Mouse (Mus musculus): ENCODE results near the gene Cd2.
A peak's percentile ranks its signal among the peaks of the same experiment; 100 is the strongest.

The Cd2 gene

DNA sequence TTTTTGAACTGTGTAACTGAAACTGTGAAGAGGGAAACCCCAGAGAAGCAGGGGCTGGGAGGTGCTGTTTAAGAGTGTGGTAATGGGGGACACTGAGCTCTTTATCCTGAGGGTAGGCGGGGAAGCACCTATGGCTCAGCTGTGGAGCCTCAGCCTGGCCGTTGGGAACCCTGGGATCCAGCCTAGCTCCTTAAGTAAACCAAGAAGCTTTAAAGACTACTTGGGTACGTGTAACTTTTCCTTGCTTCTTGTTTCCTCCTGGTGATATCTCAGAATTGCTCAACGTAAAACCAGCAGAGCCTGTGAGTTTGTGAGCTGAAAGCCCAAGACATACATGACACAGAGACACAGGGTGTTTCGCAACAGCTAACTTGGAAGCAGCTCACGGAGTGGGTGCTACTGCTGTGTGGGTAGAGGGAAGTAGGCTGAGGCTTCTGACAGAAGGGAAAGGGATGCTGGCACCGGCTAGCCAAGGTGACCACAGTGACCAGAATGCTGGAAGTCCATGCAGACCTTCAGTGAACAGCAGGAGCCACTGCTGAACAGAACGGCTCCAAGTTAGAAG lies 5.9 kb upstream of the Cd2 start:
- peak; percentile 48 for DNase-seq (ENCODE audit: low read depth, low spot score)

DNA sequence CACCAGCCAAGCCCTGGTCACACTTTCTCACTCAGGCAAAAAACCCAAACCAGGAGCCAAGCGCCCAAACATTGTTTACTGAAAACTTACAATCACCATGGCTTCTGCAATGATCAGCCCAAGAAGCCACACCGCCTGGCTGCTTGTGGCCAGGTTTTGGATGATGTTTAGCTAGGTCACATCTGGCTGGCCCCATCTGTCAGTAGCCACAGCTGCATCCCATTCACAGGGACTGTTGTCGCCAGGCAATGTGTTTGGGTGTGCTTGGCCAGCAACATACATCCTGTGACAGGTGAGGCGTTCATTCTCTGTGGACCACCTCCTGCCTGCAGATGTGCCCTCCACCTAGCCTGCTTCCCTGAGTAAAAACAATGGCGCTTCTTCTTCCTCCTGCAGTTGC lies 4.9 kb upstream of the Cd2 start:
- no peak for DNase-seq (ENCODE audit: low read depth, low spot score)

DNA sequence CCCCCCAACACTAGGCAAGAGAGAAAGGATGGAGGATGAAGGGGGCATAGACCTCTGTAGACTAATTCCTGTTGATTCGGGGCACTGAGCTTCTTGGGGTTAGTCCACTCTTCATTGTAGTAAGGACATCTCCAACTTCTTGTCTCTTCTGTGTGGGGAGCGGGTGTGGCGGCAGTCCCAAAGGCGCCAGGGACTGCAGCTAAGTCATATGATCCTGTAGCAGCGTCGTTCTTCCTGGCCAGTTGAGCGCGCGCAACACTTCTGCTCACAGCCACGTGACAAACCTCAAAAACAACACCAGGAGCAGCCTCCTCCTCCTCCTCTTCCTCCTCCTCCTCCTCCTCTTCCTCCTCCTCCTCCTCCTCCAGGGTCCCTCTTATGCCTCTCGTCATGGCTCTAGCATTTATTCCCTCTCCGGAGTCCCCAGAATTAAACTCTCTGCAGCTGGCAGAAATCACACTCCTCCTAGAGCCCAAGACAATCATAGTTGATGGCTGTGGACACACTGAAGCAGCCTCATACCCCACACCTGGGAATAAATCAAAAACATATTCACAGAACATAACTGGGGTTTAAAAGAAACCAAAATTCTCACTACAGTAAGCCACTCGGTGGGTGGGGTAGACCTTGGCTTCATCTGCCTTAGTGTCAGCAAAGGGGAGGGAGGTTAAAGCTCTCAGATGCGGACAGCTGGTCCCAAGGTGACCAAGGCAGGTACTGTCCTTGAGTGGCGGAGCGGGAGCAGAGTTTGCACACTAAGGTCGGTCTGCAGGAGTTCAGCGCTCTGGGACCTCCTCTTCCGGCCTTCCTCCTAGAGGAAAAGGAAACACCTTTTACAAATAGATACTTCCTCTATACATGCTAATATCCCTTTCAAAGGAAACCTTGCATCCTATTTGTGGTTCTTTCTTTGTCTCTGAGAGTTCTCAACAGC lies 3.1 kb upstream of the Cd2 start:
- no peak for DNase-seq (ENCODE audit: low read depth, low spot score)

DNA sequence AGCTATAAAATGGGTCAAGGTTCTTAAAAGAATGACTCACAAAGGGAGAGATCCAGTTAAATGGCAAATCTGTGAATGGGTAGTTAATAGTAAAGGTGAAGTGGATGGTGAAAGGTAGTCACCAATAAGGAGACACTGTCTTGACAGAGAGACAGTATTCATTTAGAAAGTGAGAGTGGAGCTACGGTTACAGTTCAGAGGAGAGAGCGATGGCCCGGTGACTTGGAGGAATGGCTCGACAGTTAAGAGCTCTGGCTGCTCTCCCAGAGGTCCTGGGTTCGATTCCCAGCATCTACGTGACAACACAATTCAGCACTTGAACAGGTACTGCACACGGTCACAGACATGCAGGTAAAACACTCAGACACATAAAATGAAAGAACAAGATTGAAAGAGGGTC lies 2.3 kb upstream of the Cd2 start:
- DNase-seq (ENCODE audit: low read depth, low spot score) = no peak

DNA sequence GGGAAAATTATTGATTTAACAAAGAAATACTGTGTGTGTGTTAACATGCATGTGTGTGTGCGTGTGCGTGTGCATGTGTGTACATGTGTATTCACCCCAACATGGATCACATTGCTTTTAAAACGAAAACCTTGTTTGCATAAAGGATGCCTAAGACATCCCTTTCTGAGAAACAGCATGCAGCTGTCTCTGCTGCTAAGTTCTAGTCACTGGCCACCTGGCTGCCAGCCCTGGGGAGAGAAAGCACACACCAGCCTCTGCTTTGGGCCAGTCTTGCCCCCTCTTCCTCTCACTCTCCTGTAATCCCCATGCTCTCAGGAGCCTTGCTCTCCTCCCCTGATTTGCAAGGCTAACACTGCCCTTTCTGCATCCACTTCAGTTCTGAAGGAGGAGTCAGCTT lies 1.7 kb upstream of the Cd2 start:
- no peak for DNase-seq (ENCODE audit: low read depth, low spot score)

DNA sequence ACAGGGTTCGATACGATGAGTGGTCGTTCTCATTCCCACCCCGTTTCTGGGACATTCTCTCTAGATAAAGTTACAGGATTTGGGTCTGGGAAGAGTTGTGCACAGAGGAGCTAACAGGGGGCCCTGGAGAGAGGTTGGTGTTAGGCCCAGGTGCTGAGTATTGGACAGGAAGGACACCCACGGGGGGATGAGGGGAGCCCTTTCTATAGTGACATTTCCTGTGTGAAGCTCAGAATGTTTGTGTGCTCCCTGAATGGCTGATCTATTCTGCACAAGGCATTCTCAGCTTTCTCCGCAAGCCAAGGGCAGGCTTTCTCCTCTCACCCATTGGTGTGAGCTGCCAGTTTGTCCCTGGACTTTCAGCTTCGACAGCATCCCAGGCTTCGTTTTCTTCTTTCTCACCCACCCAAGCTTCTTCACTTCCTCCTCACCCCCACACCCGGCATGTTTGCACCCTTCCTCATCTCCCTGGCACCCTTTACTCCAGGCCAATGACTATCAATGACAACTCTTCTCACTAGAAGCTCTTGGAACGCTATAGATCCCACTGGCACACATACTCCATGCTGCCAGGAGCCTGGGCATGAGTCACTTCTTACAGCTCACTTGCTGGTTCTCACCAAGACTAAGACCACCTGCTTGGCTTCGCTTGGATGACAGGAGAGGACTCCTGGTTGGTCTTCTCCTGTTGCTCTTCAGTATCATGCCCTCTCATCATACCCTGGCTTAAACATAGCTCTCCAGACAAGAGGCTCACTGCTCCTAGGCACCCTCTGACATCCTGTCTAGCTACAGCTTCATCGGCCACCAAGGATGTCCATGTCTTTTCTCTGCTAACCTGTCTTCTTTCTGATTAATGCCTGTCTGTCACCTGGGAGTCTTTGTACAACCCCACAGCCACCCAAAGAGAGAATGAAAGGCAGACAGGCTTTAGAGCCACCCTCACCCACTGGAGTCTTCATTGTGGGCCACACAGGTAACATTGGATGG lies 1.1 kb downstream of the Cd2 start:
- DNase-seq (ENCODE audit: low read depth, low spot score) = peak; percentile 40

DNA sequence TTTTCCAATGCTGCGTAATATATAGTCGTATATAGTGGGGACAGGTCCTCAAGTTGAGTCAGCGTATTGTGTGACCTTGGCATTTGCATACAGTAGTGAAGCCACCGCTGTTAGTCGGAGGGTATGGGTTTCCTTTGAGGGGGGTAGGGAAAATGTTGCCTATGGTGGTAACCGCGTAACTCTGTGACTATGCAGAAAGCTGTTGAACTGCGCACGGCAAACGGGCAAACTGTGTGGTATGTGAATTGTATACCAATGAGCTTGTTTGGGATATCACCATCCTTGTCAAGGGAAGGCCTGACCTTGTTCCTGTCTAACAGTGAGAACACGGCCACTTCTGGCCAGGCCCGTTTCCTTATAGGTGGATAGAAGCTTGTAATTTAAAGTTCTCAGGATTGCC lies 1.9 kb downstream of the Cd2 start:
- DNase-seq (ENCODE audit: low read depth, low spot score) = no peak

DNA sequence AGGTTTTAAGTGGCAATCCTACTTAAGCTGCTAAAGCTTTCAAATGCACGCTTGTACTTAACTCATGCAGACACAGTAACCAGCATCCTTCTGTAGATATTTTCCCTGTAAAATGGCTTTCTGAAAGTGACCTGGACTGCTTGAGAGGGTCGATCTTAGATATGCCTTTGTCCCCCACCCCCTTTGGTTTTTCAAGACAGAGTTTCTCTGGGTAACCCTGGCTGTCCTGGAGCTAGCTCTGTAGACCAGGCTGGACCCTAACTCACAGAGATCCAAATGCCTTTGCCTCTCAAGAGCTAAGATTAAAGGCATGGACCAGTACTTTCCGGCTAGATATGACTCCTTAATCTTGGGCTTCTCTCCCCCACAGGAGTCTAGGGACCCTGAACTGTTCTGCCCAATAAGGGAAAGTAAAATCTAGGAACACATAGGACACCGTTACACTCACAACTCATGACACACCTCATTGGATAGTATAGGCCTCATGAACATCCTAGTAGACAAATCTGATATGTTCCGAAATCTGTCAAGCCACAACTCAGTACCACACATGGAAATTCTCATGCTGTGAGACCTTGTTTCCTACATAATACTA lies 2.6 kb downstream of the Cd2 start:
- no peak for DNase-seq (ENCODE audit: low read depth, low spot score)

DNA sequence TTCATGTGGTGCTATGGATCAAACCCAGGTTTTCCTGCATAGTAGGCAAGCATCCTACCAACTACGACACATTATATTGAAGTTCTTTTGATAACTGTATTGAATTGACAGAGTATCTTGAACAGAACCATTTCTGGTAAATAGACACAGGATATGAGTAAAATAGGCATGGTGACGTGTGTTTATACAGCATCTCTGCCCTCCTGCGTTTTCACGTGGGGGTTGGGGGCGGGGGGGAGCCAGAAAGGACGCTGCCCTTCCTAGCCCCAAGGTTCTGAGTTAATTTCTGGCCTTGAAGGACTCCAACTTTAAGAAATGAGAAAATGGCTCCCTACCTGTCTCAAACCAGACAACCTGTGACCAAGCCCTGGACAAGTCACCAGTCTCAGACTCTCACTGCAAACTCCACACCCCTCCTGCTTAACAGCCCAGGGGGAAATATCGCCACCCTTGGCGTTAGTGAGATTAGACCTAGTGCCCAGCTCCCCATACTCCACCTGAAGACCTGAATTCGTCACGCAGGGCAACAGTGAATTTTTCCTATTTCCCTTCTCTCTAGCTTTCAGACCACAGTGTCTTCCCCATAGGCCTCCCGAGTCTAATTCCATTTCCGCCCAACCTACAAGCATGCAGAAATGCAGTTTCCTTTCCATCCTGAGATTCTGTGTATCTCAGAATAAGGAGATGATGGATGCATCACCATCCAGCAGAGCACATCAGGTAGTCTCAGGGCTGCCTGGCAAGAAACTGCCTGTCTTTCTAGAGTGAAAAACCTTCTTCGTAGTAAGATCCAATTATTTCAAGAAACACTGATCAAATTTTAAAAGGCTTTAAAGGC lies 3.7 kb downstream of the Cd2 start:
- no peak for DNase-seq (ENCODE audit: low read depth, low spot score)

DNA sequence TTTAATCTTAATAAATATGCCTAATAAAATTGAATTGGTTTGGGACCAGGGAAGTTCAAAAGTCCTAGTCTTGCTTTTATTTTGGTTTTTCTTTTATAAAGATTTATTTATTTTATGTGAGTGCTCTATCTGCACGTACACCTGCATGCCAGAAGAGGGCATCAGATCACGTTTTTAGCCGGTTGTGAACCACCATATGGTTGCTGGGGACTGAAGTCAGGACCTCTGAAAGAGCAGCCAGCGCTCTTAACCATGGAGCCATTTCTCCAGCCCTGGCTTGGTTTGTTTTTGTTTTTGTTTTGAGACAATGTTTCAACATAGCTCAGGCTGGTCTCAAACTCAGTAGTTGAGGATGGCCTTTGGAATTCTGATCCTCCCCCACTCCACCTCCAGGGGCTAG lies 4.3 kb downstream of the Cd2 start:
- no peak for DNase-seq (ENCODE audit: low read depth, low spot score)

DNA sequence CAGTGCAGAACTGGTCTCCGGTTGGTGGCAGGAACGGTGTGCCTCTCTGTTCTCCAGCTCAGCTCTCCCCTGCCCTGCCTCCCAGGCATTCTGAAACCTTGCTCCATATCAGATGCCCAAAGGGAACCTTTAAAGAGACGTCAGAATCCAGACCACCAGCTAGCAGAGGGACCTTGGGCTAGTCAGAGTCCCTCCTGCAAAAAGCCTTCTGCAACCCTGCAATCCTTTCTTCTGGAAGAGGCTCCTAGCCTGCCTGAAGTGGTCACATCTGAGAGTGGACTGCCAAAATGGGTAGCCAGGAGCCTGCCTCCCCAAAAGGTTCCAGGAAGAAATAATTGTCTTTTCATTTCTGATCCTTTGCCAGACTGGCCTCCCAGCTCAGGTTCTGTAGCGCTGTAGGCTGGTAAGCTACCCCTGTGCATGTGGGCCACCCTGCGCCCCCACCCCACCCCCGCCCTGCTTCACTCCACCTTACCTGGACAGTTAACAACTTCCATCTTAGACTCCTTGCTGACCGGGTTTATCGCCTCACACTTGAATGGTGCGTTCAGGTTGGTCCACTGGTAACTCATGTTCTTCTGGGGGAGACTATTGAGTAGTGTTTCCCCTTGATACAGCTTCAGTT lies 5.1 kb downstream of the Cd2 start:
- no peak for DNase-seq (ENCODE audit: low read depth, low spot score)

DNA sequence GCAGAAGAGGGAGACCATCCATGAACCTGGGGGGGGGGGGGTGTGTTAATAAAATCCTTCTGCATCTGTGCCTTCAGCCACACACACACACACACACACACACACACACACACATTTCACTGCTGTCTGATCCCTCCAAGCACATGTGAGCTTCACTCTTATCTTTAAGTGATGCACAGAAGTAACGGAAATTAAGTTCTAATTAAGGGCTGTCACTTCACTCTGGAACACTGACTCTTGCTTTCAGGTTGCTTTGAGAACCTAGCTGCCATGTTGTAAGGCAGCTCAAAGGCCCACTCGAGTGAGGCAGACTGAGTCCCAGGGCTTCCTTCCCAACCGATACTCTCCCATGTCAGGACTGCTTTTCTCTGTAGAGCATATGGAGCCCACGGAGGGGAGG lies 5.9 kb downstream of the Cd2 start:
- no peak for DNase-seq (ENCODE audit: low read depth, low spot score)

DNA sequence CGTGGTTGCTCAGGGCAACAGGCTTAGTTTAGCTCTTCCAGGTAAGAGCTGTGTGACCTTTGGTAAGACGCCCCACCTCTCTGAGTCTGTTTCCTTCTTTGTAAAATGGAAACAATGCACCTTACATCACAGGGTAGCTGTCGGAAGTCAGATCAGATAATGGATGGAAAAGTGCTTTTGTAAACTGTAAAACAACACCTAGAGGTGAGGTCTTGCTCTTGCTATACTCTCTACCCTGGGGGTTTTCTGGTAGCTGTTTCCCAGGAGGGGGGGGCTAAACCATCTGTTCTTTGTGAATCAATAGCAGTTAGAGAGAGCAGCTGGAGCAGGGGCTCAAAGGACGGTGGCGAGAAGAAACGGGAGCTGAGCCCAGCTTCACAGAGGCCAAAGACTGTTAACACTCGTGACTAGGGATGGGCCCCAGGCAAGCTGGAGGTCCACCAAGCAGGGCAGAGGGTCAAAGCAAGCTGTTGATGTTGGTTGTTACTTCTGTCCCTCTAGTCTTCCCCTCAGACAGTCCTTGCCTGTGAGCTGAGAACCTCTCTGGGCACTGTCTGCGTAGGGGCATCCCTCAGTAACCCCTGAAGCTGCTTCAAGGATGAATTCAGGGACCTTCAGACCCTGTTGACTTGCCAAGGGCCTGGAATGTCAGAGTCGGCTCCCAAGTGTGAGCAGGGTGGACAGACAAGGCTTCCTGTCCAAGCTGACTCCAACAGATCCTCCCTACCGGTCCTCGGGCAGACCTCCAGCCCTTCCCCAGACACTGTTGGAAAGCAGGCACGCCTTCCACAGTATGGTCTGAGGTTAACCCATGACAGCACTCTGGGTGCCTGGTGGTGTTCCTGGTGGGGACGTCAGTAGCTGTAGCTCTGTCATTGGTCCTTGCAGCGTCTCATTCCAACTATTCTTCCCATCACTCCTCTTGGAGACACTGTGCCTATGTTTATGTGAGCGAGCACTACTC lies 7.1 kb downstream of the Cd2 start:
- no peak for DNase-seq (ENCODE audit: low read depth, low spot score)

DNA sequence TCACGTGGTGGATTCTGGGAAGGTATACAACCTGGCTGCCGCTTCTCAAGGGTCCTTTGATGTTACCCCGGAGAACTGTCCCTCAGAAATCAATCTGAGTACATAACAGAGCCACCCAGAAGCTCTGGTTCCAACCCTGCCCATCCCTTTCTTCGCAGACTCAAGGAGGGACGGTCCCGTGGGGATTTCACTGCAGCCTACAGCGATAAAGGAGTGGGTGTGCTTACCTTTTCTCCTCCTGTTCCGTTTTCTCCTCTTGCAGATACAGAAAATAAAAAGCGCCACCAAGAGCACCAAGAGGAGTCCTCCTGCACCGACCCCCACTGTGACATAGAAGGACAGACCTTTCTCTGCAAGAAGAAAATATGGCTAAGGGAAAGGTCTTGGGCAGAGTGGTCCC lies 8.2 kb downstream of the Cd2 start:
- no peak for DNase-seq (ENCODE audit: low read depth, low spot score)

DNA sequence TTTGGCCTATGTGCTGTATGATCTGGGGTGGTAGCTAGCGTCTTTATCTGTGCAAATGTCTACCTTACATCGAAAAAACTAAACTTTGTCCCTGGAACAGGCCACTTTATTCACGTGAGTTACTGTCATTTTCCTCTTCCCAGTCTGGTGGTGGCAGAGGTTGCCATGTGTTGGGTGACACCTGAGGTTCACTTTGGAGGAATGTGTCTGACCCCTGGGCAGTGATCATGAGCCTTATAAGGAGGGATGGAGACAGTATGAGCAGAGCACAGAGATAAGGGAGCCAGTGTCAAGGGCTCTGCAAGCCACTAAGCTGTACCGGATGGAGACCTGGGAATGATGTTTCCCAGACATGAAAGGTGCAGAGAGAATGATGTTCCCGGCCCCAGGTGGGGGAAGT lies 9.3 kb downstream of the Cd2 start:
- DNase-seq (ENCODE audit: low read depth, low spot score) = no peak

DNA sequence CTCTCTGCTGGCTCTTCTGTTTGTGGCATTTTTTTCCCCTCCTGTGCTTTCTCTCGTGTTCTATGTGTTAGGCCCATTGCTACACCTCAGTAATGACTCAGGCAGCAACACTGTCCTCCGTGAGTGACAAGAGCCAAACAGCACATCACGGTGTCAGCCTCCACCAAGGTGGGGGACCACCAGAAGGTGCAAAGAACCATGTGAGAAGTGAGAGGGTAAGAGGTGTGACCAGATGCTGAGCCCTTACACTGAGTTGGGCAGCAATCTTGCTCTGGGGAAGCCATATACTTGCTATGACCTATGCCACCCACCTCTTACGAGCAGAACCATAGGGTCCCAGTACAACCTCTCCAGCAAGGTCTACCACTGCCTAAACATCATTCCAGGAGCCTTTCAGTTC lies 9.9 kb downstream of the Cd2 start:
- no peak for DNase-seq (ENCODE audit: low read depth, low spot score)

DNA sequence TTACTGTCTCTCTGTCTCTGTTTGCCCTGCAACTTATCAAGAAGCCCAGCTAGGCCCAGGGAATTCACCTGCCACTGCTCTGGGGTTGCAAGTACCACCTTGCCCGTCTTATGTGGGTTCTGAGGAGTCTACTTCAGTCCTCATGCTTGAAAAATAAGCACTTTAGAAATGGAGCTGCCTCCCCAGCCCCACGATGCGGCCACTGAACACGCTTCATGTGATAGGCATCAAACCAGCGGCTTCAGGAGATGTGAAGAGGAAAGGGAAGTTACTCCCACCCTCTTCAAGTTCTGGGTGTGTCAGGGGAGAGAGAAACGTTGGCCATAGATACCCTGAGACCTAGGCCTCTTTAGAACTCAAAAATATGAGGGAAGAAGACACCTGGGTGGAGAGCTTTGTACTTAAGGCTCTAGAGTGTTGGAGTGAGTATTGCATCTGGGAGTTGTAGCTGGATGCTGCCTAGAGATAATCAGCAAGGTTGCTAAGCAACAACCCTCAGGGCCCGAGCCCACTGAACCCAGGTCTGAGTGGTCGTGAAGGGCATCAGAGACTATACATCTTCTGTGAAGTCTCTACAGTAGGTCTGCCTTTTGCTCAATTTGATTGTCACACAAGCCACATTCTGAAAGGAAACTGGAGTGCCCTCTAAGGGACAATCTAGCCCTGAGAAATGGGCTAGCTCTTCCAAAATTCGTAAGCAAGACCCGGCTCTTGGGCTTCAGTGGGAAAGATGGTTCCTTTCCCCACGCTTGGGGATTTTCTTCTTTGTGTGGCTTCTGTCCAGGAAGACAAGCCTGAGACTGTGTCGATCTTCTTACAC lies 11.0 kb downstream of the Cd2 start:
- DNase-seq (ENCODE audit: low read depth, low spot score) = peak; percentile 25

DNA sequence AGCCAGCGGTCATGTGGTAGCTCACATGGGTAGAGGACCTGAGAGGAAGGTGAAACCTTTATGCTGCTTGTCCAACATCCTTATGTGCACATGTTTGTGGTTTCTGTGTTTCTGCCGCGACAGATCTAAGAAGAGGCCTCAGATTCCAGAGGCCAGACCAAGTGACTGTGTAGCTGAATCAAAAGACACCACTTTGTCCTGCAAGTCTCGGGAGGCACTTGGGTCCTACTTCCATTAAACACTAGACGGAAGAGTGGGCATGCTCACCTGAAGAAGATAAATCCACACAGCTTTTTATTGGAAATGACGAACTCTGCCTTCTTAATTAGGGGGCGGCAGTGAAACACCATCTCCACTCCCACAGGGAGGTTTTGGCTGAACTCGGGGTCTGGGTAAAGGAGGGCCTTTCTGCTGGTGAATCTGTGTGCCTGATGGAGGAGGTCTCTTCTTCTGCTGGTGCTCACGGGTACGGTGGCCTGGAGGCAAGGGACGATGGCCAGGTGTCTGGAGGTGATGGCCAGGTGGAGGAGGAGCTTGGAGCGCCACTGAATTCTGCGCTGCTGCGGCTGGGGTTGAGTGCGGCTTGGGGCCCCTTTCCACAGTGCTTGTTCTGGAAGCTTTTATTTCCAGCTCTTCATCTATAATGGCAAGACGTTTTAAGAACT lies 12.0 kb downstream of the Cd2 start:
- DNase-seq (ENCODE audit: low read depth, low spot score) = no peak
